Mouse (Mus musculus): Measurements from ENCODE around the gene Mgat2.

DNA sequence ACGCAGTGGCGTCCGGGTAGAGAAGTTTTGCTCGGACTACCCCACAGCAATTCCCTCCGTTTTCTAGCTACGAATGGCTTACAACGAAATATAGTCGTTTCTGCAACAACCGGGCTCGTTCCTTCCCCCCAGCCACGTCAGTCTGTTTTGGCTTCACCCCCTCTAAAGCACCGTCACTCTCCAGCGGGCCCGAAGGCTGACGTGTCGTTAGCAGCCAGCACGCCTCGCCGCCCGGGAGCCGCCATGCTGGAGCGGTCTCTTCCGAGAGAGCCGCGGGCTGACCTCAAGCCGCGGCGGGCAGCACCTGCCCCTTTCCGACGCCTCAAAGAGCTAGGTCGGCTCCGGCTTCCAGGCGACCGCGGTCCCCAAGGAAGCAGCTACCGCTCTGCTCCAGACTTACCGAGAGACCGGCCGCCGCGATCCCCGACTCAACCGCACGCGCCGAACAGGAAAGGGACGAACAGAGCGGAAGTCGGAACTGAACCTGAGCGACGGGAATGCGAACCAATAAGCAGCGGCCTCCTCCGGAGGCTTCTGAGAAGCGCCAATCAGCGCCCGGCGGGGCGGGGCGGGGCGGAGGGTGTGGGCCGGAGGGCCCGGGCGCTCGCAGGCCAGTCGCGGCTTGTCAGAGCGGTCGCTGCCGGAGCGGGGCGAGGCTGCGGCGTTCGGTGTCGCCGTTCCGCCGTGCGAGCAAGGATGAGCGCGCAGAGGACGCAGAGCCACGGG lies at the start of gene Mgat2, which contains the start of gene Rpl36al:
- TF ChIP-seq CTCF (IDR thresholded peaks at IDR 0.05; ENCODE audit: low read depth) (no peak), EP300 (optimal IDR thresholded peaks at IDR 0.05) (peak; percentile 72)
